Mouse (Mus musculus) forebrain, embryonic 12.5 days (tissue): Measurements from ENCODE around the gene 1110017D15Rik. TPM values are rescaled to one million over a fixed set of nuclear protein-coding genes. Genes with fewer than 3 reads are reported as not detected.
"Not testable (repeated sequence)": the region's sequence is repeated elsewhere in the genome, so short reads cannot be mapped to it uniquely, and the experiment has no call there.

Experiments used
- ATAC-seq: fragments of 200-750 bp; cut with Nextera tagmentation; 2 replicates; pipeline ENCODE4 v1.8.0; 2017; ENCODE audit warnings: moderate TSS enrichment; ENCODE audit not compliant: low FRiP score
- H3K27ac ChIP-seq: fragments of 300-500 bp; sonication (generic); 2 replicates; pipeline ENCODE4 v1.5.1; 2016; ENCODE audit warnings: mild to moderate bottlenecking
- H3K27me3 ChIP-seq: fragments of 300-500 bp; sonication (generic); 2 replicates; pipeline ENCODE4 v1.6.1; 2016; ENCODE audit warnings: mild to moderate bottlenecking
- H3K36me3 ChIP-seq: fragments of 300-500 bp; sonication (generic); replicated peaks from 2 replicates; pipeline ENCODE4 v1.6.1; 2016; ENCODE audit warnings: mild to moderate bottlenecking
- H3K4me1 ChIP-seq: fragments of 300-500 bp; sonication (generic); 2 replicates; pipeline ENCODE4 v1.6.1; 2016
- H3K4me2 ChIP-seq: fragments of 300-500 bp; sonication (generic); 2 replicates; pipeline ENCODE4 v1.6.1; 2016; ENCODE audit warnings: mild to moderate bottlenecking, moderate library complexity
- H3K4me3 ChIP-seq: fragments of 300-500 bp; sonication (generic); replicated peaks from 2 replicates; pipeline ENCODE4 v1.5.1; 2016; ENCODE audit warnings: mild to moderate bottlenecking
- H3K9ac ChIP-seq: fragments of 300-500 bp; sonication (generic); 2 replicates; pipeline ENCODE4 v1.6.1; 2016; ENCODE audit warnings: mild to moderate bottlenecking
- H3K9me3 ChIP-seq: fragments of 300-500 bp; sonication (generic); 2 replicates; pipeline ENCODE4 v1.6.1; 2016
- WGBS: fragments of 180-500 bp; shearing (Covaris S2); methylation state at CpG from one replicate; pipeline ENCODE4 v1.1.7; 2016; 5-methylcytosine and 5-hydroxymethylcytosine counted together
- polyA plus RNA-seq: library from polyadenylated mRNA; unstranded; fragments of >200 nt; fragmentation: Nextera tagmentation; extraction: Ambion mirVana; gene quantifications from 2 replicates; pipeline ENCODE4 v1.2.1, GENCODE M21; 2016

The 1110017D15Rik gene
- polyA plus RNA-seq, 1 experiment from 2014 or later: 10.5 TPM

DNA sequence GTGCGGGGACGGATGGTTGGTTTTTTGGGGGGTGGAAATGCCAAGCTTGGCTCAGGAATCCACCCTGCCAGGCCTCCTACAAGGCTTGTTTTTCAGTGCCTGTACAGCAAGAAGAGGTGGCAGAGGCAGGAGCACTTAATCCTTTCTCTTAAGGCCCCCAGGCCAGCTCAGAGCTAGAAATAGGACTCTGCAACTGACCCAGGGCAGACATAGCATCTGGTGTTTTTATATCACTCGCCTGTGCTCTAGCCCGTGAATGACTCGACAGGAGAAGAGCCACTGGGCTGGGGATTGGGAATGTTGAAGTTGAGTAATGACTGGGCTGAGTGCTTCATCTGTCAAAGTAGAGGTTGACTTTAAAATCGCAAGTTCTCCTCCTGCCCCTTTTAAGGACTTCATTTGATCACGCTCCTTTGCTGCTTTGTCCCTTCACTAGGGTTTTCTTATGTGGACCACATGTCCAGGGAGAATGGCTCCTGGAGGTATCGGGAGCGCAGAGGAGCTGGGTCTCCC is 39.4 kb downstream of the 1110017D15Rik start:
- no peak overlapping the region for H3K4me2 ChIP-seq
- WGBS: 88% methylated on average over 9 of the region's 9 CpGs
- H3K9me3 ChIP-seq: no peaks in the 10 kb centered on the region
- no peak overlapping the region for H3K4me3 ChIP-seq
- peaks cover 2% of the 10 kb centered on the region; the same call in 1 of the 2 replicates for H3K4me1 ChIP-seq
- H3K36me3 ChIP-seq: peaks cover 13% of the 10 kb centered on the region; the same call in 1 of the 2 replicates
- H3K9ac ChIP-seq: no peak overlapping the region
- H3K27me3 ChIP-seq: no peaks in the 10 kb centered on the region
- no peak overlapping the region for H3K27ac ChIP-seq
- no peak for ATAC-seq

DNA sequence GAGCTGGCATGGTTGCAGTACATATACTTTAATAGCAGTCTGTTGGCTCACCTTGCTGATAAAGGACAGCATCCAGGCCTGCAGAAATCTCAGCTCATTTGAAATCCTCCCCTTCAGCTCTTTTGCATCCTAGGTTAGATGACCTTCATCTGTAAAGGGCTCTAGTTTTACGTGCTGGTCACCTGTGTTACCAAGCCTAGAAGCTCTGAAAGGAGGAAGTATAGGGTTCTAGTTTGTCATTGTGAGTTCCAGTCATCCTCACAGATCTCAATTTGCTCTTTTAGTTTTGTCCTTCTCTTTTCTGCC is 45.8 kb downstream of the 1110017D15Rik start:
- Histone ChIP-seq H3K9me3 (no peaks in the 10 kb centered on the region), H3K4me2 (peak overlapping the region; percentile 5; the same call in 1 of the 2 replicates), H3K9ac (no peak overlapping the region), H3K27me3 (no peaks in the 10 kb centered on the region), H3K4me1 (peaks cover 31% of the 10 kb centered on the region), H3K36me3 (no peaks in the 10 kb centered on the region), H3K4me3 (no peak overlapping the region), H3K27ac (peak overlapping the region; percentile 78)
- no peak for ATAC-seq
- WGBS: 81% methylated on average over 1 of the region's 1 CpGs

DNA sequence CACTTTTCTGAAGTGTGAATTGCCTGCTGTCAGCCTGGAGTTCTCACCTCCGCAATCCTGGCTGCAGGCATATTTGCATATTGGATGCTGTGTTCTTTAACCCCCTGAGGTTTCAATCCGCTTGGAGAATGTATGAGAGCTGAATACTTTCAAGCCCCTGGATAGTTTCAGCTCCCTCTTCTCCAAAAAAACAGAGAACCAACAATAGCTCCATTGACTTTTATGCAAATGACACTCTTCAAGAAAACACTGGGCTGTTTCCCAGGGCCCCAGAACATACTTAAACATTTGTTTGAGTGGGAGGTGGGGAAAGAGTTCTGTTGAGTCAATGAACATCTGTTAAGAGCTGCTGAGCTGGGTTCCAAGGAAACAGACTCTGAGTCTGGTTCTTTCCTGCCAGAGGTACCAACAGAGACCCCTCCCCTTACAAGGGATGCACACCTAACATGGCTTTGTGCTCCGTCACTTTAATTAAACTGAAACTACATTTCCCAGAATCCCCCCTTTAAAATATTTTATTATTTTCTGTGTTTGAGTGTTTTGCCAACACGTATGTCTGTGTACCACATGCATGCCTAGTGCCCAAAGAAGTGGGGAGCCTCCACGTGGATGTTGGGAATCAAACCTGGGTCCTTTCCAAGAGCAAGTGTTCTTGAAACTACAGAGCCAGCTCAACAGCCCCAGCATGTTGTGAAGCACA is 46.3 kb downstream of the 1110017D15Rik start:
- Histone ChIP-seq H3K4me2 (peak overlapping the region; percentile 5; the same call in 1 of the 2 replicates), H3K9me3 (no peaks in the 10 kb centered on the region), H3K36me3 (no peaks in the 10 kb centered on the region), H3K4me1 (peaks cover 31% of the 10 kb centered on the region), H3K4me3 (no peak overlapping the region), H3K27me3 (no peaks in the 10 kb centered on the region), H3K27ac (peak overlapping the region; percentile 78), H3K9ac (no peak overlapping the region)
- ATAC-seq: peak; percentile 73
- 22% methylated on average over 5 of the region's 5 CpGs for WGBS

DNA sequence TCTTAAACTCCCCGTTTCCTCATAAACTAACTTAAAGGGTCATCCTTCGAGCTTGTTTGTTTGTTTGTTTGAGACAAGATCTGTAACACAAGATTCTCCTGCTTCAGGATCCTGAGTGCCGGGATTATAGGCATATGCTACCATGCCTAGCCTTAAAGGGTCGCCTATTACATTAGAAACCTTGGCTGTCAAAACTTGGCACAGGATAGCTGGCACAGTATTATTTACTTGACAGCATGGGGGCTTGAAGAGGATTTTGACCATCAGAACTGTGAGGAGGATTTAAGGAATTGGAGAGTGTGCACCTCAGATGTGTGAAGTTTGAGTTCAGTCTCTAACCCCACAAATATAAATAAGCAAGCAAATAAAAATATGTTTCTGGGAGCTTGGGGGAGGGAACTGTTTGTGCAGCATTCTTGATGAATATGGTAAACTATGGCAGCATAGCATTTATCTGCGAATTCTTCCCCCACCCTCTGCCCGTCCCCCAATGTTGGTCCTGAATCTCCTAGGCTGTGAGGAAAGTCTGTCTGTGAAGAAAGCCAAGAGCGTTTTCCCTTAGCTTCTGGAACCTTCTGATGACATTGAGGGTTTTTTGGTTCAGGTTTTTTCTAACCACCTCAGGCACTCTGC is 47.0 kb downstream of the 1110017D15Rik start:
- Histone ChIP-seq H3K9ac (no peak overlapping the region), H3K4me3 (no peak overlapping the region), H3K4me1 (peaks cover 31% of the 10 kb centered on the region), H3K9me3 (no peaks in the 10 kb centered on the region), H3K27me3 (no peaks in the 10 kb centered on the region), H3K4me2 (no peak overlapping the region), H3K36me3 (no peaks in the 10 kb centered on the region), H3K27ac (peak overlapping the region; percentile 78)
- no peak for ATAC-seq
- 44% methylated on average over 7 of the region's 7 CpGs for WGBS

DNA sequence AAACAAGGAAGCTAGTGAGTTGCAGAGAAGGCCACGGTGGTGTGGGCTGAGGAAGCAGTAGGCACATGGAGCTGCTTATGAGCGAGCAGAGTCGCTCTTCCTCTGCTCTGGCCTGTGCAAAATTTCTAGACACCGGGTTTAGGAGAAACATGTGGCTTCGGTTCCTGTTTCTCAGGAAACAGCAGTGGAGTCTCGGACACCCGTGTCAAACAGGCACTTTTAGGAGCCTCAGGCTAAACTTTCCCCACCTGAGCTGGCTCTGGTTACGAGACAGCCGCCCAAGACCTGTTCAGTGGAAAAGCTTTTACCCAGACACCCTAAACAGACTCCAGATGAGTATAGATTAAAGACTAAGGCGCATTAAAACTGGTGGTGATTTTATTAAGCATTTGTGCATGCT is 47.9 kb downstream of the 1110017D15Rik start:
- ATAC-seq: no peak
- WGBS: 70% methylated on average over 10 of the region's 10 CpGs
- peak overlapping the region; percentile 37; the same call in 1 of the 2 replicates for H3K27ac ChIP-seq
- H3K9ac ChIP-seq: no peak overlapping the region
- H3K36me3 ChIP-seq: no peaks in the 10 kb centered on the region
- H3K4me1 ChIP-seq: peaks cover 31% of the 10 kb centered on the region
- no peak overlapping the region for H3K4me3 ChIP-seq
- H3K9me3 ChIP-seq: no peaks in the 10 kb centered on the region
- no peaks in the 10 kb centered on the region for H3K27me3 ChIP-seq
- no peak overlapping the region for H3K4me2 ChIP-seq

DNA sequence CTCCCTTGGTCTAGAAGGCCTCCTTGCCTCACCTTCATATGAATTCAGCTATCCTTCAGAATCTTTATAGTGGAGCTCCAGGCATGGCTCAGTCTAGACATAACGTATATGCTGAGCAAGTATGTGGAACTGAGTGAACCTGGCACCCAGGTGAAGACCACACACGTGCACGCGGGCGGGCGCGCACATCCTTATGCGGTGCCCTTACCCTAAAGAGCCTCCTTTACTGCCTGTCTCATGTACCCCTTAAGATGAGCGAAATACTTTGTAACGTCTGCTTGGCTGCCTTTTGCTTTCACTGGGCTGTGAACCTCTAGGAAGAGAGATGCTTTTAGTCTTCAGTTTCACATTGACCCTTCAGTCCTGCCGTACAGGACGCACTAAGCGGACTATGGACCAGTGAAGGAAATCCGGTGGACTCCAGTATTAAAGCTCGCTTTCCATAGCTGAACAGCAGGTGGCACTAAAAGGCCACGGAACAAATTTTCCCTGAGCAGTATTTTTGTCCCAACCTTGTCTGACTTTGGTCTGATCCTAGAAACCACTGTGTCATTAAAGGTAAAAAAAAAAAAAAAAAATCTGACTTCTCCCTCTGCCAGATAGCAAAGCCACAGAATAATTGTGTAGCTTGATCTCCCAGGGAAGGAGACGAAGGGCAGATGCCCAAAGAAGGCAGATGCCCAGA is 48.6 kb downstream of the 1110017D15Rik start:
- Histone ChIP-seq H3K4me1 (peaks cover 36% of the 10 kb centered on the region), H3K9me3 (no peaks in the 10 kb centered on the region), H3K27me3 (no peaks in the 10 kb centered on the region), H3K36me3 (no peaks in the 10 kb centered on the region), H3K4me2 (no peak overlapping the region), H3K4me3 (no peak overlapping the region), H3K27ac (no peak overlapping the region), H3K9ac (no peak overlapping the region)
- ATAC-seq: no peak
- 56% methylated on average over 17 of the region's 17 CpGs for WGBS

DNA sequence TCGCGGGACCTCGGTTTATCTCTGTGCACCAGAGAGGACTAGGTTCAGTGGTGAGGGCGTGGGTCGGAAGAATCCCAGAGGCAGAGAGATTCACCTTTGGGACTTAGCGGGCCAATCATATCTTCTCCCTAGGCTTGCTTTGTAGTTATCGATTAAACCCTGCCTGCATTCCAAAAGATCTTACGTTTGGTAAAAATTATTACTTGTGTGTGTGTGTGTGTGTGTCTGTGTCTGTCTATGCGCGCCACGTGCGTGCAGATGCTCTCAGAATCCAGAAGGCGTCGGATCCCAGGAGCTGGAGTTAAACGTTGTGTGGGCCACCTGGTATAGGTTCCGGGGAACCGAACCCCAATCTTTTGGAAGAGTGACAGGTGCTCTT is 51.9 kb downstream of the 1110017D15Rik start:
- peak; percentile 21; the same call in 1 of the 2 replicates for ATAC-seq
- H3K9ac ChIP-seq: peak overlapping the region; percentile 69
- WGBS: 3% methylated on average over 17 of the region's 17 CpGs
- H3K27me3 ChIP-seq: no peaks in the 10 kb centered on the region
- H3K9me3 ChIP-seq: no peaks in the 10 kb centered on the region
- H3K27ac ChIP-seq: 0 out of 2 replicates have a peak overlapping the region, but pooled peaks have one; percentile 11
- no peaks in the 10 kb centered on the region for H3K36me3 ChIP-seq
- H3K4me2 ChIP-seq: peak overlapping the region; percentile 58
- H3K4me3 ChIP-seq: peak overlapping the region; percentile 77
- peaks cover 24% of the 10 kb centered on the region for H3K4me1 ChIP-seq

DNA sequence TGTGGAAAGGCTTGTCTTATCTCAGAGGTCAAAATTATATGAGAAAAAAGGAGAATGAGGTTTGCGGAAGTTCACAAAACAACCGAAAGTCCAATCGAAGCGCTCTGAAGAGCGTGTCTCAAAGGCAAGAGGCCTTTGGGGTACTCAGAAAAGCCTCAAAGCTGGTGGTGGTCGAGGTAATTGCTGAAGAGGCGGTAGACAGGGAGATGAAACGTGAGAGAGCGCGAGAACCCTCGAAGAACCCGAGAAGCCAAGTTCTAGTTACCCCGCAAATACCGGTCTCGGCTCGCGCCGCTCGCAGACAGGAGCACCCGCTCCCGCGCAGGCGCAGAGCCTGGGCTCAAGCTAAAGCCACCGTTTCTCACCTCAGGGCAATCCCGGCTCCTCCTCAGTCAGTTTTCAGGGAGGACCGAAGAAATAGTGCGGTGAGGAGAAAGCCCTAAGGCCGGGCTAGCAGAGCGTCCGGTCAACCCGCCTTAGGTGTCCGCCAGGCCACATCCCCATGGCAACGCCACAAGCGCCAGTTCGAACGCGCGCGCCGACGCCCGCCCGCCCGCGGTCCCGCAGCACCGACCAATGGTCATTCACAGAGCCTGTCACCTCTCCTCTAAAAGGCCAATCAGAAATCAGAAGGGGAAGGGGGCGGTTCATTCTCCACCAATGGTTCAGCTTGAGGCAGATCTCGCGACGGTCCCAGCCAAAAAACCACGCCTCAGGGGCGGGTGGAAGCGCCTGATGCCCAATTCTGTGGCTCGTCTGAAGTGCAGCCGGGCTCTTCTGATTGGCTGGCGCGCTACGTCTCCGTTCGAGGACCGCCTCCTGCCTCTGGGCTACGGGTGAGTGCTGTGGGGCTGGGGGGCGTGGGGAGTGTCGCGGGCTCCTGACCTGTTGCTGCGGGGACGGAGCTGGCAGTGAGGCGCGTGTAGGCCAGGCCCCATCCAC is 52.5 kb downstream of the 1110017D15Rik start, which contains the start of the genes Kif24 and Nudt2:
Gene Kif24, minus strand, starts transcription at position 543 of the 942 bp plus-strand sequence.
Gene Nudt2, plus strand, starts transcription at position 807 of the 942 bp plus-strand sequence.
- no peaks in the 10 kb centered on the region for H3K27me3 ChIP-seq
- no peaks in the 10 kb centered on the region for H3K9me3 ChIP-seq
- peak within 1 kb of the TSS; percentile 80 for H3K27ac ChIP-seq
- H3K4me1 ChIP-seq: peaks cover 18% of the 10 kb centered on the region
- peak within 1 kb of the TSS; percentile 71 for H3K9ac ChIP-seq
- H3K4me2 ChIP-seq: peak within 1 kb of the TSS; percentile 72
- peak; percentile 97 for ATAC-seq
- H3K36me3 ChIP-seq: no peaks in the 10 kb centered on the region
- H3K4me3 ChIP-seq: peak within 1 kb of the TSS; percentile 77
- WGBS: under 1% methylated on average over 70 of the region's 70 CpGs

DNA sequence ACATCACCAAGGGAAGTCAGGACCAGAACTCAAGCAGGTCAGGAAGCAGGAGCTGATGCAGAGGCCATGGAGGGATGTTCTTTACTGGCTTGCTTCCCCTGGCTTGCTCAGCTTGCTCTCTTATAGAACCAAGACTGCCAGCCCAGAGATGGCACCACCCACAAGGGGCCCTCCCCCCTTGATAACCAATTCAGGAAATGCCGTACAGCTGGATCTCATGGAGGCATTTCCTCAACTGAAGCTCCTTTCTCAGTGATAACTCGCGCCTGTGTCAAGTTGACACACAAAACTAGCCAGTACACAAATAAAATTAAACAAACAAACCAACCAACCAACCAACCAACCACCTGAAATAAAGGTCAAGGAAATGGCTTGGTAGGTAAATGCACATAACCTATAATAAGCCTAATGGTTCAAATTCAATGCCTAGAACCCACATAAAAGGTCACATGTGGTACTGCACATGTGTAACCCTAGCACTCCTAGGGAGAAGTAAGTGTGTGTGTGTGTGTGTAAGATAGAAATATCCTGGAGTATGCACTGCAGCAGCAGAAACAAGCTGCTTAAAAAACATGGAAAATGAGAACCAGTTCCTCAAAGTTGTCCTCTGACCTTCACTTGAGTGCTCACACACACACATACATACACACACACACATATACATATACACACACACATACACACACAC is 53.9 kb downstream of the 1110017D15Rik start:
- ATAC-seq, H3K27ac ChIP-seq, H3K27me3 ChIP-seq, H3K9me3 ChIP-seq, H3K36me3 ChIP-seq: not testable (repeated sequence)
- Histone ChIP-seq H3K4me3 (peak overlapping the region; percentile 77), H3K4me1 (peaks cover 12% of the 10 kb centered on the region), H3K4me2 (peak overlapping the region; percentile 72), H3K9ac (peak overlapping the region; percentile 71)
- WGBS: 83% methylated on average over 3 of the region's 3 CpGs

DNA sequence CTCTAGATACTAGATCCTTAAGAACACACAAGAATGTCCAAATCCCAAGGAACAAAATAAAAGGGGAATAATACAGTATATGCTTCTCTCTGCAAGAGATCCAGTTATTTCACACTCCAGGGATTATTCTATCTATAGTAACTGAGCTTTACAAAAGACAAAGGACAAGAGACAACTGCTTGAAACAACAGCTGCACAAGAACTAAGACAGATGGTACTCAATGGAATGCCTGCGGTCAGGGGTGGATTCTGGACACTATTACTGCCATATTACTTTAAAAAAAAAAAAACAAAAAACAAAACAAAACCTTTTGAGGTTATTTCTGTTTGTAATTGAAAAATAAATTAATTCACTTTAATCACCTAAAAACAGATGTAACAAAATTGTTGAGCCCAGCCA is 56.4 kb downstream of the 1110017D15Rik start:
- H3K27ac ChIP-seq: no peak overlapping the region
- ATAC-seq: no peak
- WGBS: 98% methylated on average over 1 of the region's 1 CpGs
- no peaks in the 10 kb centered on the region for H3K36me3 ChIP-seq
- no peak overlapping the region for H3K9ac ChIP-seq
- no peaks in the 10 kb centered on the region for H3K9me3 ChIP-seq
- no peak overlapping the region for H3K4me2 ChIP-seq
- H3K4me1 ChIP-seq: peaks cover 12% of the 10 kb centered on the region
- H3K27me3 ChIP-seq: no peaks in the 10 kb centered on the region
- H3K4me3 ChIP-seq: no peak overlapping the region
